Mouse (Mus musculus): ENCODE results near the gene Ttc13. TPM values are rescaled to one million over a fixed set of nuclear protein-coding genes. Genes with fewer than 3 reads are reported as not detected.

Gene Ttc13
- polyA plus RNA-seq, 1 experiment from 2014 or later, result 60.2 TPM

- H3K9ac ChIP-seq (replicated peaks), result no peak overlapping the region
These were observed 20.8 kb downstream of the Ttc13 start for GRCm38 (mm10) chr8:124701023-124701422.

GRCm38 (mm10) chr8:124700271-124700670 lies 21.5 kb downstream of the Ttc13 start:
- Histone ChIP-seq H3K27ac (no peak overlapping the region), H3K27me3 (no peaks in the 10 kb centered on the region), H3K9me3 (no peaks in the 10 kb centered on the region), H3K9ac (replicated peaks) (no peak overlapping the region), H3K36me3 (peaks cover 76% of the 10 kb centered on the region), H3K4me3 (replicated peaks) (no peak overlapping the region), H3K4me1 (replicated peaks) (no peaks in the 10 kb centered on the region), H3K4me2 (replicated peaks) (no peak overlapping the region)
- WGBS, result 86% methylated on average over 5 of the region's 5 CpGs
- ATAC-seq, result no peak

More at GRCm38 (mm10) chr8:124701023-124701422, 20.8 kb downstream of the Ttc13 start:
- no peak overlapping the region for H3K27ac ChIP-seq
- peaks cover 76% of the 10 kb centered on the region for H3K36me3 ChIP-seq
- no peaks in the 10 kb centered on the region for H3K4me1 ChIP-seq (replicated peaks)
- no peaks in the 10 kb centered on the region for H3K9me3 ChIP-seq
- 86% methylated on average over 9 of the region's 9 CpGs for WGBS
- no peak overlapping the region for H3K4me3 ChIP-seq (replicated peaks)
- no peak for ATAC-seq
- H3K27me3 ChIP-seq, result no peaks in the 10 kb centered on the region
- no peak overlapping the region for H3K4me2 ChIP-seq (replicated peaks)

DNA sequence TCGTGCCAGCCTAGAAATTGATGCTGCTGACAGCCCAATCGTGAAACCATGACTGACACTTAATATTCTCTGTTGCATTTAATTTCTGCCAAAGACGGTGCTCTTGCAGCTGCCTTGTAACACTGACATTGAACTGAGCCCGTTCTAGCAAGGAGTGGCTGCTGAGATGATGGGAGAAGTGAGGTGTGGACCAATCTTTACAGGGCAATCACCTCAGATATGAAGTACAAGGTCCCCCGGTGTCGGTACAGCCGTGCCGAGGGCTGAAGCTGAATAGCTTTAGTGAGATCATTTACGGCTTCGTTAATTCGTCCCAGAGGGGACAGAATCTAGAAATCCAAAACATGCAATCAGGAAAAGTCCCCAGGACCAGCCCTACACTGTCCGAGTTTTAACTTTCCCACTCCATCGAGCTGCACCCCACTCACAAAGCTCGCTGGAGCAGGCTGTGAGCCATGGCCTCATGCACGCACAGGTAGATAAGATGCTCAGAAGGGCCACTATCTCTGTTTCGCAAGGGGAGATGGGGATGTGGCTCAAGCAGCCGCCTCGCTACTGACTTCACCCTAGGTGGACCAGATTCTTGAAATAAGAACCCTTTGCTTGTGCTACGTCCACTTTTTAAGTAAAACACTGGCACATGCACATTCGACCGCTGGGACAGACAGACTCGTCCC lies 26.2 kb downstream of the Ttc13 start:
- H3K4me3 ChIP-seq (replicated peaks), result no peak overlapping the region
- no peaks in the 10 kb centered on the region for H3K27me3 ChIP-seq
- no peaks in the 10 kb centered on the region for H3K9me3 ChIP-seq
- H3K4me1 ChIP-seq (replicated peaks), result no peaks in the 10 kb centered on the region
- no peak overlapping the region for H3K27ac ChIP-seq
- no peak overlapping the region for H3K9ac ChIP-seq (replicated peaks)
- ATAC-seq, result no peak
- WGBS, result 95% methylated on average over 22 of the region's 22 CpGs
- peaks cover 78% of the 10 kb centered on the region for H3K36me3 ChIP-seq
- no peak overlapping the region for H3K4me2 ChIP-seq (replicated peaks)

- no peak for ATAC-seq
- Histone ChIP-seq H3K4me1 (replicated peaks) (no peaks in the 10 kb centered on the region), H3K27ac (no peak overlapping the region), H3K9ac (replicated peaks) (no peak overlapping the region), H3K9me3 (no peaks in the 10 kb centered on the region), H3K27me3 (no peaks in the 10 kb centered on the region), H3K4me2 (replicated peaks) (no peak overlapping the region), H3K4me3 (replicated peaks) (no peak overlapping the region), H3K36me3 (peaks cover 65% of the 10 kb centered on the region)
- WGBS, result 88% methylated on average over 4 of the region's 4 CpGs
These were observed 30.1 kb downstream of the Ttc13 start for GRCm38 (mm10) chr8:124691706-124692105.

DNA sequence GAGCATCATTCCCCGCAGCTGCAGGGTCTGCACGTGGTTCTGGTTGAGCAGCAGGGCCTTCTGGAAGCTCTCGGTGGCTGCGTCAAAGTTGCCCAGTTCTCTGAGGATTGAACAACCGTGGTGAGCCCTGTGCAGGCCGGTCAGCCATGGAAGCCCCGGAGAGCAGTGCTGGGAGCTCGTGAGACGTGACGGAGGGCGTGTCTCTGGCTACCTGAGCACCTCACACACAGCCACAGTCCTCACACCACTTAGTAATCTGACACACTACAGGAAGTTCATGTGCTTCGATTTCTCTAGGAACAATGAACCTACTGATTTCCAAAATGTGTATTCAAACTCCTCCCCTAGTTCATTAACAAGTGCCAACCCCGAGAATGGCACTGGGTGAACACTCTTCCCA lies 32.9 kb downstream of the Ttc13 start:
- ATAC-seq, result no peak
- 92% methylated on average over 13 of the region's 13 CpGs for WGBS
- H3K36me3 ChIP-seq, result peaks cover 72% of the 10 kb centered on the region

DNA sequence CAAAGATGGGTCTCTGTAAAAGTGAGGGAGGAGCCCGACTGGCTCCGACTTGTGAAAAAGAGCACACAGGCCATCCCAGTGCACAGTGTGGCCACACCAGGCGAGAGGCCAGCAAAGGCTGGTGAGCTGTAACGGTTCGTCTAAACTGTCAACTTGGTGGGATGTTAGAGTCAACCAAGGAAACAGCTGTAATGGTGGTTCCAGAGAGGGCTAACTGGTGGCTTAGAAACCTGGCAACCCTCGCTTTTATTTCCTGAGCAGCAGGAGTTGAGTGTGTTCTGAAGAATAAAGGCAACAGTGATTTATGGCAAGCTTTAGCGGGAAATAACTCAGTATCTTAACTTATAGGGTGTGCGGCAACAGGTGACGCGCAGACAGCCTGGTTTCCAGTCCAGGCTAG lies 39.6 kb downstream of the Ttc13 start:
- WGBS, result 77% methylated on average over 10 of the region's 10 CpGs
- H3K4me3 ChIP-seq (replicated peaks), result no peak overlapping the region
- no peak for ATAC-seq
- H3K36me3 ChIP-seq, result peaks cover 87% of the 10 kb centered on the region
- H3K9ac ChIP-seq (replicated peaks), result no peak overlapping the region
- no peak overlapping the region for H3K27ac ChIP-seq
- H3K9me3 ChIP-seq, result no peaks in the 10 kb centered on the region
- H3K4me2 ChIP-seq (replicated peaks), result no peak overlapping the region
- H3K4me1 ChIP-seq (replicated peaks), result 0 out of 2 replicates have a peak, but pooled peaks cover 2% of the 10 kb centered on the region
- H3K27me3 ChIP-seq, result no peaks in the 10 kb centered on the region

More for the DNA sequence above, 32.9 kb downstream of the Ttc13 start:
- no peaks in the 10 kb centered on the region for H3K9me3 ChIP-seq
- no peak overlapping the region for H3K27ac ChIP-seq
- no peaks in the 10 kb centered on the region for H3K4me1 ChIP-seq (replicated peaks)
- H3K4me3 ChIP-seq (replicated peaks), result no peak overlapping the region
- H3K9ac ChIP-seq (replicated peaks), result no peak overlapping the region
- H3K27me3 ChIP-seq, result no peaks in the 10 kb centered on the region
- no peak overlapping the region for H3K4me2 ChIP-seq (replicated peaks)

GRCm38 (mm10) chr8:124681792-124682157 lies 40.0 kb downstream of the Ttc13 start:
- Histone ChIP-seq H3K4me1 (replicated peaks) (0 out of 2 replicates have a peak, but pooled peaks cover 4% of the 10 kb centered on the region), H3K4me3 (replicated peaks) (no peak overlapping the region), H3K27me3 (no peaks in the 10 kb centered on the region), H3K9ac (replicated peaks) (0 out of 2 replicates have a peak overlapping the region, but pooled peaks have one; percentile 10), H3K27ac (no peak overlapping the region), H3K4me2 (replicated peaks) (no peak overlapping the region), H3K9me3 (no peaks in the 10 kb centered on the region), H3K36me3 (peaks cover 88% of the 10 kb centered on the region)
- ATAC-seq, result no peak
- 43% methylated on average over 10 of the region's 10 CpGs for WGBS

- 0 out of 2 replicates have a peak overlapping the region, but pooled peaks have one; percentile 10 for H3K9ac ChIP-seq (replicated peaks)
- H3K27me3 ChIP-seq, result no peaks in the 10 kb centered on the region
- no peaks in the 10 kb centered on the region for H3K9me3 ChIP-seq
- no peak for ATAC-seq
- H3K36me3 ChIP-seq, result peaks cover 89% of the 10 kb centered on the region
- no peak overlapping the region for H3K4me3 ChIP-seq (replicated peaks)
- no peak overlapping the region for H3K27ac ChIP-seq
- WGBS, result 60% methylated on average over 10 of the region's 10 CpGs
- no peak overlapping the region for H3K4me2 ChIP-seq (replicated peaks)
- 0 out of 2 replicates have a peak, but pooled peaks cover 4% of the 10 kb centered on the region for H3K4me1 ChIP-seq (replicated peaks)
These were observed 40.5 kb downstream of the Ttc13 start for GRCm38 (mm10) chr8:124681077-124681791.

GRCm38 (mm10) chr8:124678246-124678645 lies 43.5 kb downstream of the Ttc13 start:
- no peak for ATAC-seq
- H3K27ac ChIP-seq, result no peak overlapping the region
- no peak overlapping the region for H3K4me3 ChIP-seq (replicated peaks)
- H3K9me3 ChIP-seq, result no peaks in the 10 kb centered on the region
- H3K4me2 ChIP-seq (replicated peaks), result no peak overlapping the region
- no peaks in the 10 kb centered on the region for H3K27me3 ChIP-seq
- 94% methylated on average over 13 of the region's 13 CpGs for WGBS
- 0 out of 2 replicates have a peak, but pooled peaks cover 4% of the 10 kb centered on the region for H3K4me1 ChIP-seq (replicated peaks)
- no peak overlapping the region for H3K9ac ChIP-seq (replicated peaks)
- peaks cover 89% of the 10 kb centered on the region for H3K36me3 ChIP-seq

GRCm38 (mm10) chr8:124677486-124677885 lies 44.3 kb downstream of the Ttc13 start:
- H3K36me3 ChIP-seq, result peaks cover 89% of the 10 kb centered on the region
- peak; percentile 89 for ATAC-seq
- H3K9ac ChIP-seq (replicated peaks), result no peak overlapping the region
- no peak overlapping the region for H3K4me2 ChIP-seq (replicated peaks)
- H3K27ac ChIP-seq, result peak overlapping the region; percentile 35
- H3K27me3 ChIP-seq, result no peaks in the 10 kb centered on the region
- 0 out of 2 replicates have a peak, but pooled peaks cover 4% of the 10 kb centered on the region for H3K4me1 ChIP-seq (replicated peaks)
- WGBS, result 50% methylated on average over 12 of the region's 12 CpGs
- H3K9me3 ChIP-seq, result no peaks in the 10 kb centered on the region
- no peak overlapping the region for H3K4me3 ChIP-seq (replicated peaks)

DNA sequence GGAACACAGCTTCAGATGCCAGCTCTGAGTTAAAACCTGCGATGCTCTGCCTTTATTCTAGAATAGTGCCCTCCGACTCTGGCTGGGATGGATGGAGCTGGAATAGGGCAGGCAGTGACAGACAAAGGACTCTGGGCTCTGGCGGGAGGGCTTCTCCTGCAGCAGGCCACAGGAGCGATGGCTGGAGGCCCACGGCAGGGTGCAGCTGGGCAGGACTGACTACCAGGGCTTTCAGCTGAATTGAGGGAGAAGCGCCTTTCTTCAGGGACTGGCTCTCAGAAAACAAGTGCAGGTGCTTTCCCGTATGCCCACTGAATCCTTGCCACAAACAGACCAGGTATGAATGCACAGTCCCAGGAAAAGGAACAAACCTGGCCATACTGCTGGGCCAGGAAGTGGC lies 44.7 kb downstream of the Ttc13 start:
- Histone ChIP-seq H3K36me3 (peaks cover 89% of the 10 kb centered on the region), H3K27ac (peak overlapping the region; percentile 35), H3K27me3 (no peaks in the 10 kb centered on the region), H3K4me2 (replicated peaks) (no peak overlapping the region), H3K9ac (replicated peaks) (no peak overlapping the region), H3K4me1 (replicated peaks) (0 out of 2 replicates have a peak, but pooled peaks cover 4% of the 10 kb centered on the region), H3K9me3 (no peaks in the 10 kb centered on the region), H3K4me3 (replicated peaks) (no peak overlapping the region)
- peak; percentile 21; the same call in 1 of the 2 replicates for ATAC-seq
- WGBS, result 89% methylated on average over 7 of the region's 7 CpGs

DNA sequence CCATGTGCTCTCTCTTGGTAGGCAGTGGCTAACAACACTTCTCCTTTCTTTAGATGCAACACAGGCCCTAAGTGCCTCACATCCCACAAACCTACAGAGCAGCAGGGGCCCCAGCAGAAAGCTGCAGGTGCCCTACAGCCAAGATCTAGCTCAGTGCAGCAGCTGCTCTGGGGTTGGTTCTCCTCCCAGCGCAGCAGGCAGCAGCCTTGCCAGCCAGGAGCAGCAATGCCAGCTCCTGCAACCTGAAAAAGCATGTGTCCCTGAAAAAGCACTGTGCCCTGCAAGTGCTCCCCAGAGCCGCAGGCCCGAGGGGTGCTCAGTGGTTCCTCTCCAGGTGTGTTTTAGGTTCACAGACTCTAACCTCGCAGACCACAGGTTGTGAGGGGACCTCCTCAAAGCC lies 45.1 kb downstream of the Ttc13 start:
- Histone ChIP-seq H3K36me3 (peaks cover 87% of the 10 kb centered on the region), H3K27me3 (no peaks in the 10 kb centered on the region), H3K4me2 (replicated peaks) (no peak overlapping the region), H3K9me3 (no peaks in the 10 kb centered on the region), H3K4me3 (replicated peaks) (no peak overlapping the region), H3K9ac (replicated peaks) (no peak overlapping the region), H3K27ac (no peak overlapping the region; the same call in 1 of the 2 replicates), H3K4me1 (replicated peaks) (0 out of 2 replicates have a peak, but pooled peaks cover 4% of the 10 kb centered on the region)
- 92% methylated on average over 4 of the region's 4 CpGs for WGBS
- ATAC-seq, result peak; percentile 12; the same call in 1 of the 2 replicates

Measured in midbrain, embryonic 13.5 days (tissue).